Mouse (Mus musculus) heart, postnatal 0 days (tissue): ENCODE measurements around the gene Tead4. TPM values are rescaled to one million over a fixed set of nuclear protein-coding genes. Genes with fewer than 3 reads are reported as not detected.
A peak's percentile ranks its signal among the peaks of the same experiment; 100 is the strongest.

Experiments
- ATAC-seq: fragments of 200-750 bp; cut with Nextera tagmentation; 2 replicates; pipeline ENCODE4 v1.8.0; 2017; ENCODE audit warnings: low read depth, moderate number of reproducible peaks, moderate library complexity; ENCODE audit not compliant: insufficient read depth
- DNase-seq: peaks from one replicate; pipeline ENCODE4 v3.0.0-alpha.2; 2016; ENCODE audit warnings: low spot score
- H3K27ac ChIP-seq: fragments of 300-500 bp; sonication (generic); 2 replicates; pipeline ENCODE4 v1.5.1; 2014; ENCODE audit warnings: low read depth, mild to moderate bottlenecking
- H3K27me3 ChIP-seq: fragments of 300-500 bp; sonication (generic); 2 replicates; pipeline ENCODE4 v1.6.1; 2014; ENCODE audit warnings: low read length, mixed read lengths; ENCODE audit not compliant: control insufficient read depth, insufficient read depth
- H3K36me3 ChIP-seq: fragments of 300-500 bp; sonication (generic); replicated peaks from 2 replicates; pipeline ENCODE4 v1.6.1; 2014; ENCODE audit warnings: low read length, mixed read lengths; ENCODE audit not compliant: control insufficient read depth, insufficient read depth
- H3K4me1 ChIP-seq: fragments of 300-500 bp; sonication (generic); 2 replicates; pipeline ENCODE4 v1.6.1; 2014; ENCODE audit warnings: antibody characterized with exemption; ENCODE audit not compliant: control insufficient read depth, insufficient read depth
- H3K4me2 ChIP-seq: fragments of 300-500 bp; sonication (generic); 2 replicates; pipeline ENCODE4 v1.6.1; 2014; ENCODE audit warnings: low read depth, mild to moderate bottlenecking, low read length, moderate library complexity
- H3K4me3 ChIP-seq: fragments of 300-500 bp; sonication (generic); 2 replicates; pipeline ENCODE4 v1.5.1; 2014; ENCODE audit warnings: low read depth, low read length
- H3K9ac ChIP-seq: fragments of 300-500 bp; sonication (generic); replicated peaks from 2 replicates; pipeline ENCODE4 v1.6.1; 2014; ENCODE audit warnings: low read depth, low read length, mixed read lengths
- H3K9me3 ChIP-seq: fragments of 300-500 bp; sonication (generic); replicated peaks from 2 replicates; pipeline ENCODE4 v1.6.1; 2016; ENCODE audit warnings: low read length; ENCODE audit not compliant: control insufficient read depth
- CTCF ChIP-seq: IDR thresholded peaks from 2 replicates; pipeline ENCODE4 v1.5.1; 2016; ENCODE audit warnings: antibody characterized with exemption, control low read depth, low read depth
- EP300 ChIP-seq: IDR thresholded peaks from 2 replicates; pipeline ENCODE4 v1.6.1; 2016; ENCODE audit warnings: antibody characterized with exemption, low read depth
- WGBS: fragments of 180-500 bp; shearing (Covaris S2); extraction: QIAGEN DNeasy Blood & Tissue Kit; methylation state at CpG from one replicate; pipeline ENCODE4 v1.1.7; 2014; 5-methylcytosine and 5-hydroxymethylcytosine counted together
- polyA plus RNA-seq: library from polyadenylated mRNA; unstranded; fragments of >200 nt; fragmentation: Nextera tagmentation; extraction: Ambion mirVana; gene quantifications from 2 replicates; pipeline ENCODE4 v1.2.1, GENCODE M21; 2015
- total RNA-seq: library from RNA; depleted of rRNA; stranded (reverse); fragments of >200 nt; gene quantifications from 2 replicates; pipeline ENCODE4 v1.2.3, GENCODE M21; 2014; ENCODE audit warnings: low replicate concordance

Gene Tead4
- total and polyA plus RNA-seq, 2 experiments from 2014 or later, result 1.5 to 4.2 TPM

DNA sequence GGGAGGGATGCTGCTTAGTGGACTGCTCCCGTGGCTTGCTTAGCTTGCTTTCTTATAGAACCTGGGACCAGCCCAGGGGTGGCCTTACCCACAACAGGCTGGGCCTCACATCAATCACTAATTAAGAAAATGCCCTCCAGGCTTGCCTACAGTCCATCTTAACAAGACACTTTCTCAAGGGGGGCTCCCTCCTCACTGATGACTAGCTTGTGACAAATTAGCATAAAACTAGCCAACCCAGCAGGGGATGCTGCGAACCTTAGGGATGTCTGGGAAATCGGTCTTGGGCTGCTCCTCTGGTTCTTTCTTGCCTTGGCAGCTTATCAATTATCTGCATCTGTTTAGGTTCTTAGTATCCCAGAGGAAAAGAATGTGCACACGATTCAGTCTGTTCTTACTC, 46.1 kb downstream of the Tead4 start:
- no peak overlapping the region for H3K9ac ChIP-seq
- WGBS, result 83% methylated on average over 4 of the region's 4 CpGs
- no peak overlapping the region for H3K4me2 ChIP-seq
- TF ChIP-seq EP300, result no peak
- TF ChIP-seq CTCF, result no peak
- H3K36me3 ChIP-seq, result no peaks in the 10 kb centered on the region
- H3K27me3 ChIP-seq, result no peaks in the 10 kb centered on the region
- DNase-seq, result no peak
- H3K9me3 ChIP-seq, result no peaks in the 10 kb centered on the region
- H3K27ac ChIP-seq, result no peak overlapping the region
- H3K4me1 ChIP-seq, result no peaks in the 10 kb centered on the region
- ATAC-seq, result no peak
- H3K4me3 ChIP-seq, result no peak overlapping the region

DNA sequence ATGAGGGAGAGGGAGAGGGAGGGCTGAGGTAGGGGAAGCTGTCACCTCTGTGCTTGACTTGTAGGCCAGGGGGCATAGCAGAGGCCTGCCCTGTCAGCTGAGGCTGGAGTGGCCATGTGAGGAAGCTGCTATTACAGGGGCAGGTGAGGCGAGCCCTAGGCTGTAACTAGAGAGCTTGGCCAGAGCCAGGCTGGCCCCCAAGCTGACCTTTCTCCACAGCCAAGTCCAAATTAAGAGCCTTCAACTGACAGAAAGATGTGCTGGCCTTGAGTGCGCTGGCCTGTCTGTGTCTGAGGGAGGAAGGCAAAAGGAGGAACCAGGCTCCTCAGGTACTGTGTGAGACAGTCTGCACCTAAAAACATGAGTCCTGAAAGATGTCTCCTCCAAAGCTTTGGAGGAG, 47.5 kb downstream of the Tead4 start:
- WGBS, result 91% methylated on average over 2 of the region's 2 CpGs
- ATAC-seq (no peak), DNase-seq (no peak)
- Histone ChIP-seq H3K36me3 (no peaks in the 10 kb centered on the region), H3K4me1 (no peaks in the 10 kb centered on the region), H3K27me3 (no peaks in the 10 kb centered on the region), H3K9ac (no peak overlapping the region), H3K27ac (no peak overlapping the region), H3K9me3 (no peaks in the 10 kb centered on the region), H3K4me3 (no peak overlapping the region), H3K4me2 (no peak overlapping the region)
- TF ChIP-seq EP300 (no peak), CTCF (no peak)

DNA sequence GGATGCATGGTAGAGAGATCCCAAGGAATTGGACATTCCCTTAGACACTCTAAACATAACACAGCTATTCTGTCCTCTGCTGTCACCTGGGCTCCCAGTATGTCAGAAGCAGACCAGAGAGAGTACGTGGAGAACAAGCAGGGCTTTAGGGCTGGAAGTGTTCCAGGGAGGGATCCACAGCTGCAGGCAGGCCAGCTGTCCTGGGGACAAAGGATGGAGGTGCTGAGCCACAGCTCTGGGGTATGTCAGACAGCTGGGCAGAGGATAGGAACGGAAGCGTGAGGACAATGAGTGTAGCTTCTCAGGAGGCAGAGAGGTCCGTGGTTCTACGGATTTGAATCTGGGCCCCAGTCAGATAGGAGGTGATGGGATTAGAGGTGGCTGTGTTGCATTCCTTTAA, 50.0 kb downstream of the Tead4 start:
- H3K4me3 ChIP-seq, result no peak overlapping the region
- no peaks in the 10 kb centered on the region for H3K27me3 ChIP-seq
- no peak overlapping the region for H3K4me2 ChIP-seq
- ATAC-seq (no peak), DNase-seq (no peak)
- H3K36me3 ChIP-seq, result no peaks in the 10 kb centered on the region
- H3K9me3 ChIP-seq, result no peaks in the 10 kb centered on the region
- 72% methylated on average over 5 of the region's 5 CpGs for WGBS
- H3K9ac ChIP-seq, result no peak overlapping the region
- no peaks in the 10 kb centered on the region for H3K4me1 ChIP-seq
- TF ChIP-seq EP300 (no peak), CTCF (no peak)
- H3K27ac ChIP-seq, result no peak overlapping the region

DNA sequence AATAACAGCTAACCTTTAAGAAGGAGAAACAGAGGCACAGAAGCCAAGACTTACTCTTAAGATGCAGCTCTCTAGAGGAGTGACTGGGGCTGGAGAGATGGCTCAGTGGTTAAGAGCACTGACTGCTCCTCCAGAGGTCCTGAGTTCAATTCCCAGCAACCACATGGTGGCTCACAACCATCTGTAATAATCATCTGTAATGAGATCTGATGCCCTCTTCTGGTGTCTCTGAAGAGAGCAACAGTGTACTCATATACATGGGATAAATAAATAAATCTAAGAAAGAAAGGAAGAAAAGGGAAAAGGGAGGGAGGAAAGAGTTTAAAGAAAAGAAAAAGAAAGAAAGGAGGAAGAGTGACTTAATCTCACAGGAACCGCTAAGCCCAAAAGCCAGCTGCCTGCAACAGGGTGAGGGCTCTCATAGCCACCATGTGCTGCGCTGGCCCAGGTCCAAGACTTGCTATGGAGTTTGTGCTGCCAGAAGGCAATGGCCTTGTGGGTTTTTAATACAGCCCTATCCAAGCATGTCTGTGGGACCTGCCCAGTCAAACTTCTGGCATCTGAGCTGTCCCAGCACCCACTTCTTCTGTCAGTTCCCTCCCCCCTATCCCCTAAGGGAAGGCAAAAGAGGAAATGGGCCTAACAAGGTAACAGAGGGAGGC, 63.4 kb downstream of the Tead4 start:
- no peak overlapping the region for H3K4me3 ChIP-seq
- no peaks in the 10 kb centered on the region for H3K4me1 ChIP-seq
- DNase-seq (no peak), ATAC-seq (0 out of 2 replicates have a peak, but pooled peaks have one; percentile 33)
- WGBS, result 66% methylated on average over 2 of the region's 2 CpGs
- H3K27ac ChIP-seq, result no peak overlapping the region
- no peaks in the 10 kb centered on the region for H3K27me3 ChIP-seq
- no peaks in the 10 kb centered on the region for H3K9me3 ChIP-seq
- no peak overlapping the region for H3K4me2 ChIP-seq
- no peak overlapping the region for H3K9ac ChIP-seq
- peaks cover under 1% of the 10 kb centered on the region; the same call in 1 of the 2 replicates for H3K36me3 ChIP-seq
- TF ChIP-seq EP300 (no peak), CTCF (no peak)

DNA sequence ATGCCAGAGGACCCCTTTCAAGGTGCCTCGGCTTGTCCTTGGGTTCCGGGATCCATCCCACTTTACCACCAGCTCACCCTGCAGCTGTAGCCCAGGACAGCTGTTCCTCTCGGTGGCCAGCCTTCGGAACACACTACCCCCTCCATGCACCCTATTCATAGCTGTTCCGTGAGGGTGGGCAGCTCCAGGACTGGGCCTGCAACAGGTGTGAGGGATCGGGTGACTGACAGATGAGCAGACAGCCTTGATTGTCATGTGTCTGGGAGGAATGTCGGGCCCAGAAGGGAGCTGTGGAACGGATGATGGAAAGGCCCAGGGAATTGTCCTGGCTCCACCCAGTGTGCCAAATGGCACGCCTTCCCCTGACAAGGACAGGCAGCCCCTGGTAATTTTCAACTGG, 64.0 kb downstream of the Tead4 start:
- H3K9ac ChIP-seq, result no peak overlapping the region
- DNase-seq, result no peak
- H3K9me3 ChIP-seq, result no peaks in the 10 kb centered on the region
- H3K4me1 ChIP-seq, result no peaks in the 10 kb centered on the region
- no peaks in the 10 kb centered on the region for H3K27me3 ChIP-seq
- ATAC-seq, result no peak
- no peak overlapping the region for H3K27ac ChIP-seq
- H3K4me3 ChIP-seq, result no peak overlapping the region
- H3K4me2 ChIP-seq, result no peak overlapping the region
- WGBS, result 64% methylated on average over 9 of the region's 9 CpGs
- H3K36me3 ChIP-seq, result peaks cover 3% of the 10 kb centered on the region; the same call in 1 of the 2 replicates
- TF ChIP-seq CTCF (no peak), EP300 (no peak)

DNA sequence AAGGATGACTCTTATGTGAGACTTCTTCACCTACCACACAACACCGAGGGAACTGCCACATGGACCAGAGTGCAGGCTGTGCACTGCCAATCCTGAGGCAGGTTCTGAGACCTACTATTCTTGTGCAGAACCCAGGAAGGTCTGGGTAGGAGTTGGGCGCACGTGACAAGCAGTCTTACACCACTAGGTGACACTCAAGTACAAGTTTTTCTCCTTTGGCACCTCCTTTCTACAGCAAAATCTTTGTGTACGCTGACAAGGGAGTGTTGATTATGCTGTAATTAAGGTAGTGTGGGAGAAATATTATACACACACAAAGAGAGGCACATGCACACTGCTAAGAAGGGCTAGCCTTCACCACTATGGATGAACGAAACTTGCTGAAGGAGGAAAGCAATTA, 66.4 kb downstream of the Tead4 start:
- peaks cover 3% of the 10 kb centered on the region; the same call in 1 of the 2 replicates for H3K36me3 ChIP-seq
- H3K9ac ChIP-seq, result no peak overlapping the region
- 28% methylated on average over 5 of the region's 5 CpGs for WGBS
- no peak overlapping the region for H3K4me2 ChIP-seq
- peak; percentile 62 for DNase-seq
- no peak overlapping the region for H3K4me3 ChIP-seq
- ATAC-seq, result peak; percentile 40; the same call in 1 of the 2 replicates
- no peak overlapping the region for H3K27ac ChIP-seq
- no peaks in the 10 kb centered on the region for H3K4me1 ChIP-seq
- H3K9me3 ChIP-seq, result no peaks in the 10 kb centered on the region
- no peaks in the 10 kb centered on the region for H3K27me3 ChIP-seq
- no peak for TF ChIP-seq EP300
- TF ChIP-seq CTCF, result peak; percentile 70
